Mouse (Mus musculus): ENCODE data around the gene Sh3bgrl2.

Gene Sh3bgrl2

GRCm38 (mm10) chr9:83679626-83680025 is 131.5 kb downstream of the Sh3bgrl2 start:
- no peak for DNase-seq (ENCODE audit: low spot score in 2 of 2)

GRCm38 (mm10) chr9:83681661-83682655 is 133.8 kb downstream of the Sh3bgrl2 start:
- no peak for DNase-seq (ENCODE audit: low spot score in 2 of 2)

- peak; percentile 14 to 17 for DNase-seq (ENCODE audit: low spot score in 2 of 2)
These were observed 138.5 kb downstream of the Sh3bgrl2 start for GRCm38 (mm10) chr9:83686511-83687100.

GRCm38 (mm10) chr9:83687904-83688303 is 139.8 kb downstream of the Sh3bgrl2 start:
- no peak for DNase-seq (ENCODE audit: low spot score in 2 of 2)
